Mouse (Mus musculus) brain, adult 10 weeks (tissue): ENCODE results near the gene Got1. TPM values are rescaled to one million over a fixed set of nuclear protein-coding genes. Genes with fewer than 3 reads are reported as not detected.

Source experiments
- polyA plus RNA-seq: library from polyadenylated mRNA; stranded (reverse); fragments of 350-450 nt; fragmentation: Illumina TruSeq; extraction: RNeasy Lipid Tissue Mini Kit (QIAGEN cat#74804); gene quantifications from one replicate; pipeline ENCODE4 v1.2.3, GENCODE M21; 2015; ENCODE audit warnings: low read depth, low replicate concordance

Got1 gene
- 469 TPM for polyA plus RNA-seq

GRCm38 (mm10) chr19:43524187-43525103 is at the start of gene Got1:
Gene Got1 (minus strand): TSS chr19:43524605.

Other genes with a start within 250 kb of the Got1 start
- gene Hpse2, start 136.2 kb downstream of the Got1 start, polyA plus RNA-seq, result not detected
- gene Cnnm1, start 84.2 kb downstream of the Got1 start, polyA plus RNA-seq, result 60.5 TPM
- gene Nkx2-3, start 87.7 kb upstream of the Got1 start, polyA plus RNA-seq, result not detected
- 49.6 TPM for gene Slc25a28, start 150.3 kb upstream of the Got1 start, polyA plus RNA-seq
- gene Entpd7, start 165.1 kb upstream of the Got1 start, polyA plus RNA-seq, result 4.7 TPM
- 11.1 TPM for gene Cutc, start 228.4 kb upstream of the Got1 start, polyA plus RNA-seq
- gene Cox15, start 228.4 kb upstream of the Got1 start, polyA plus RNA-seq, result 11.2 TPM